Mouse (Mus musculus) liver, embryonic 14.5 days (tissue): ENCODE measurements around the gene Chl1.

Experiments
- CTCF ChIP-seq: IDR thresholded peaks from 2 replicates; pipeline ENCODE4 v1.5.1; 2016; ENCODE audit warnings: antibody characterized with exemption, low read depth, control low read depth
- EP300 ChIP-seq: IDR thresholded peaks from 2 replicates; pipeline ENCODE4 v1.6.1; 2016; ENCODE audit warnings: antibody characterized with exemption, low read depth

DNA sequence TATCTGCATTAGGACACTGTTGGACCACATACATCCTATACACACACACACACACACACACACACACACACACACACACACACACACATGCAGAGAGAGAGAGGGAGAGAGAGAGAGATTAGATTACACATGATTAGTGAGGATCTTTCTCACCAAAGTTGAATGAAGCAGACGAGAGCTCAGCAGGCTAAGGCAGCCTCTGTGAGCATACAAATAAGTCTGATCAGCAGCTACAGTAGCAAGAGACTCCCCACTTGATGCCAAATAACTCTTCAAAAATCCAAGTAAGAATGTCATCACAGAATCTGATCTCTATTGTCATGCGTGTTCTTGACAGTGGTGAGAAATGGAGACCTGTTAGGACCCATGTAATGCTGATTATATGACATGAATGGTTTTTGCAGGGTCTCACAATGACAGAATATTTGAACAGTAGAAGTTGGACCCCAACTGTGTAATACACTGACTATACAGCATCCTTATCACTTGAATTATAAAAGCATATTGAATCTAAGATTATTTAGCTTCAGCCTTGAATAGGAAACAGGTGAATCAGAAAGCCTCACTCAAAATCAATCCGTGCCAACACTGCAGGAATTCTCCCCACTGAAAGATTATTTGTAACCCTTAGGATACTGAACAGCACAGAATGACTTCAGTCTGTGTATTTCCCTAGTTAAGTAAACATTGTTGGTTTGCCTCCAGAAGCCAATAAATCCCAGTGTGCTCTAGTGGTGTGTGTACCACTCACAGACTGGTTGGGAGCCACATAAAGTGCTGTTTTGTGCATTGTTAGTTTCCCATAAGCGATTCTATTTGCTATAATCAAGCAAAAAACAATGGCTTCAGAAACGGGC lies 47.9 kb downstream of the Chl1 start:
- TF ChIP-seq CTCF (no peak), EP300 (no peak)
